Mouse (Mus musculus) liver, postnatal 0 days (tissue): Measurements from ENCODE around the gene Porcn.

Experiments used
- CTCF ChIP-seq: sonication (generic); IDR thresholded peaks from 2 replicates; pipeline ENCODE4 v1.5.1; 2016; ENCODE audit warnings: antibody characterized with exemption, low read depth
- EP300 ChIP-seq: IDR thresholded peaks from 2 replicates; pipeline ENCODE4 v1.6.1; 2016; ENCODE audit warnings: antibody characterized with exemption, low read depth, mild to moderate bottlenecking

GRCm38 (mm10) chrX:8206015-8206693 is at the start of gene Porcn:
- no peak for TF ChIP-seq CTCF
- no peak for TF ChIP-seq EP300
